Mouse (Mus musculus): ENCODE data around the gene Plekhh3.

DNA sequence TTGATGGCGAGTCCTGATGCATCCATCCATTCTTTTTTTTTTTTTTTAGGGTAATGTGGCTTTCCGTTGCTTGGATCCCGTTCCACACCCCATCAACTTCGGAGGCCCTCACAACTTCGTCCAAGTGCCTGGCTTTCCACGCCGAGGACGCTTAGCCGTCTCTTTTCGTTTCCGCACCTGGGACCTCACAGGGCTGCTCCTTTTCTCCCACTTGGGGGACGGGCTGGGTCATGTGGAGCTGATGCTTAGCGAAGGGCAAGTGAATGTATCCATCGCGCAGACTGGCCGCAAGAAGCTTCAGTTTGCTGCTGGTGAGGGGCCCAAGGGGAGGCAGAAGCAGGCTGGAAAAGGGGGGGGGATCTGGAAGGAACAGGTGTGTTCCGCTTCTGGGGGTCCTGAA, 9.1 kb upstream of the Plekhh3 start:
- no peak for TF ChIP-seq CHD2 (IDR thresholded peaks at IDR 0.05; ENCODE audit: low read depth, low read length)
- TF ChIP-seq ZC3H11A (IDR thresholded peaks at IDR 0.05; ENCODE audit: borderline replicate concordance, low read depth, low read length) = no peak

Data from ES-E14 (cell line).